Mouse (Mus musculus): ENCODE measurements at regions not wholly inside any gene's neighbourhood (a gene's known extent, or its start where the extent isn't known, plus 50 kb on each side); places are given as distances from the start of the nearest gene placed in this dataset.
A peak's percentile ranks its signal among the peaks of the same experiment; 100 is the strongest.

DNA sequence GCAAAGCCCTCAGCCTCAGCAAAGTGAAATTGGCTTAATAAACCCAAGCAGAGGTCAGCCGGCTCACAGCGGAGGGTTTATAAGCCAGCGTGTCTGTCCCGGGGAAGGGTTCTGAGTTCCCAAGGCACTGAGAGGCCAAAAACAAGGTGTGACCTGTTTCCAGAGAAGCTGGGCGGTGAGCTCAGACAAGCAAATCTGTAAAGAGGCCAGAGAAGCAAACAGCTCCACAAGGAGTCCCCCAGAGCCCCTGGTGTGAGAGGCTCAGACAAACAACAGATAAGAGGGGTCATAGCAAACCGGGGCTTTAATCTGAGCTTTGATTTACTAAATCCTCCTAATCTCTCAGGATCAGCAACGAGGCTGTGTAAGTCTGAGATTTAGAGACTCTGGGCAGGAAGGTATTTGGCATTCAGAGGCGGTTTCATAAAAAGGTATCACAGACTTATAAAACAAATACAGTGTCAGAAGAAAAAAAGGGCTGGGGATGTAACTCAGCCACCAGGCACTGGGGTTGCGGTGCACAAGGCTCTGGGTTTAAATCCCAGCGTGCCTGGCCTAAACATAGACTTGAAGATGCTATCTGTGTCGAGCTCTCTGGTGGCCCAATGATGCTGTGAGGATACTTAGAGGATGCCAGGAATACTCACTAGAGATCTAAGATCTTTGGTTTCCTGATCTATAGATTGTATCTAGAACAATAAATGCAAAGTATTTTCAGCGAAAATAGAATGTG, 67.8 kb upstream of the Glrp1 start:
- no peak for DNase-seq (ENCODE audit: extremely low read depth, insufficient read length, low spot score)

DNA sequence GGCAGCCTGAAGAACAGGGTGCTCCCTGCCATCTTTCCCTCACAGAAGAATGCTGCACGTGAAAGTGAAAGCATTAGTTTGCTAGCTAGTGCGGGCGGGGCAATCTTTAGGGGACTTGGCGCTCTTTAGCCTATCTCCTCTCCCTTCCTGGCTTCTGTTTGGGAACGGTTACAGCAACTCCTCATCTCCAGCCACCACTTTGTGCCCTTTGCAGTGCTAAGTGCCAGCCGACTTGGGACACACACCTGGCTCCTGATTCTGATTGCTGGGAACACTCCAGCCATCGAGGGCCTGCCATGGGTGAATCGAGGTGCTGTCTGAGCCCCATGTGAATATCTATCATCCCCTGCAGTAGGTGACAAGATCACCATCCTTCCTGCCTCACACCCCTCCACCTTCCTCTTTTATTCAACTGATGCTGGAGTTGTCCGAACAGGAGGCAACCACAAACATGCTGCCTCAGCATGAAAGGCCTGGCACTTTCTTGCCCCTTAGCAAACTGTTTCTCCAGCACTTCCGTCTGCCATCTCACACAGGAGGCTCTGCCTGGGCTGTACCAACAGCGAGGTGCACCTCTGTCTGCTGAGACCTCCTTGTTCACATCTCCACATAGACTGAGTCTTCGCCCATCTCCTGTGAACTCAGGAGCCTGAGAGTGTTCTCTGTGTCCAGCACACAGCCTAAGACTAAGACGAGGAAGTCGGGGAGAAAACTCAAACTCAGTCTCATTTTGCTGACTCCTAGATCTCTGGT, 66.2 kb upstream of the Glrp1 start:
- DNase-seq (ENCODE audit: extremely low read depth, insufficient read length, low spot score), result peak; percentile 23

DNA sequence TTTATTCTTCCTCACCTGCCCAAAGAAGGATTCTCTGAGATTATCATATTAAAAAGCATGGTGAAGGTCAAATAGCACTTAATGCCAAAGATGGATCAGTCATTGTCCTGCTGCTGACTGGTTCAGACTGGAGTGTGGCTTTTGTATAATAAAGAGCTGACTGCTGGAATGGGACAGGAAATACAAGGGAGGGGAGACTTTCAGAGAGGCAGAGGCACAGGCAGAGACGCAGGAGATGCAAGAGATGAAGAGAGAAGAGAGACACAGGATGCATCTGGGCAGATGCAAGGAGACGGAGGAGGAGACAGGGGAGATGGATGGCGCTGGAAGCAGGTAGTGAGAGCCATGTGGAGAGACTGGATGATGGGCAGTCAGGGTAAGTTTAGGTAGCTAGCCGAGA, 65.4 kb upstream of the Glrp1 start:
- no peak for DNase-seq (ENCODE audit: extremely low read depth, insufficient read length, low spot score)

DNA sequence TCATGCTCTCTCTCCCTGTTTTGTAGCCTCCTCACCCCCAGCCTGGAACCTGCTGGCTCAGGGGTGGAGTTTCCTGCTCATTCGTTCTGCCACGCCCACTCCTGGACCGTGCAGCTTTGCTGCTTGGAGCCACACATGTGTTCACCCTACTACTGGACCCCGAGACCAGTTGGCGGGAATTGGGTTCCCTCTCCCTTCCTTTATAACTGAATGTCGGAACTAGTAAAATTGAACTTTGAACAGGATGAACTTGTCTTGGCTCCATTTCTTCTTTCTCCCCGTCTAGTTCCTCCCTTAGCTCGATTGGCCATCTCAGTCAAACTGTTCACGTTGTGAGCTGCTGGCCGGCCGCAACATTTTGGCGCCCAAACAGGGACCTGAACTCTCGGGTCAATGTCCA, 62.3 kb upstream of the Glrp1 start:
- DNase-seq (ENCODE audit: extremely low read depth, insufficient read length, low spot score), result no peak

DNA sequence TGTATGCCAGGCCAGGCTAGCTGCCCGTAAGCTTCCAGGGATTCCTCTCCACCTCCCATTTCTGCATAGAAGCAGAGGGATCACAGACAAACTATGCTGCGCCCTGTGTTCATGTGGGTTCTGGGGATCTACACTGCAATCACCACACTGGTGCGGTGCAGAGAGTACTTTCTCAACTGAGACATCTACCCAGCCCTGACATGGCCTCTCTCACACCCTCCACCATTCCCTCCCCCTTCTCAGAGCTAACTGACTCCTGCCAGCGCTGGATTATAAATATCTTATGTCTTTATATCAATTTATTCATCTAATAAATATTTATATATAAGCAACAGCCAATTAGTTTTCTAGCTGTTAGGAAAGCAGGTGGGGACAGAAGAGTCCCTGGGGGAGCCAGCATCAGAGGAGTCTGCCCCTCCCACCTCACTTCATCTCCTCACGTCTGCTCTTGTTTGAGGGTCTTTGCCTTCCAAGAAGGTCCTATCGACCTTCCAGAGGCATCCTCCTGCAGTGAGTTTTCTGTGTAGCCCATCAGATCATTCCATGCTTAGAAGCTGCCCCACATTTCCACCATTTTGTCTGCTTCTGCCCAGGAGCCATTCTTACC, 58.7 kb upstream of the Glrp1 start:
- DNase-seq (ENCODE audit: extremely low read depth, insufficient read length, low spot score), result no peak

DNA sequence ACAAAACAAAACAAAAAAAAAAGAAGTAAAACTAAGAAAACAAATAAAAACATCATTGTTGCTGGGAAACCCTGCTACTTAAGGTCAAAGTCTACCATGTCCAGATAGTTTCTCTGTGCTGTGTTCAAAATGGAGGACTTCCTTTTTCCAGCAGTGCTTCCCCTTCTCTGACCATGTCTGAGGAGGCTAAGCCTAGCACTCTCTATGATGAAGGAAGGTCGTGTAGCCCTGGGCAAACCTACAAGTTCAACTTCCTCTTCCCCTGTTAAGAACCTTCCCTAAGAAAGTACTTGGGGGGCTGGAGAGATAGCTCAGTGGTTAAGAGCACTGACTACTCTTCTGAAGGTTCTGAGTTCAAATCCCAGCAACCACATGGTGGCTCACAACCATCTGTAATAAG, 57.3 kb upstream of the Glrp1 start:
- no peak for DNase-seq (ENCODE audit: extremely low read depth, insufficient read length, low spot score)

DNA sequence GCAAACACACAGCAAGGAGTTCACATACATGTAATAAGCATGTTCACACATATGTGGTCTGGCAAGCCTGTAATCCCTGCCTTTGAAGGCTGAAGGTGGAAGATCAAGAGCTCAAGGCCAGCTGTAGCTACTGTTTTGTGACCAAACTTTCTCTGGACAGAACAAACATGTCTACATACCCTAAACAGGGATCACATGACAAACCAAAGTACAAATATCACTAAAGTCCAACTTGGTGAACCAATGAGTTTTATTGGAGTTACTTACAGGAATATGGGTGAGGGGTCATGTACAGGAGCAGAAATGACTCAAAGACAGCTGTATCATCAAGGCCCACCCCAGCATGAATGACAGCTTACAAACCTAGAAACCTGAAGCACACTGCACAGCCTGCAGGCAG, 56.6 kb upstream of the Glrp1 start:
- no peak for DNase-seq (ENCODE audit: extremely low read depth, insufficient read length, low spot score)

DNA sequence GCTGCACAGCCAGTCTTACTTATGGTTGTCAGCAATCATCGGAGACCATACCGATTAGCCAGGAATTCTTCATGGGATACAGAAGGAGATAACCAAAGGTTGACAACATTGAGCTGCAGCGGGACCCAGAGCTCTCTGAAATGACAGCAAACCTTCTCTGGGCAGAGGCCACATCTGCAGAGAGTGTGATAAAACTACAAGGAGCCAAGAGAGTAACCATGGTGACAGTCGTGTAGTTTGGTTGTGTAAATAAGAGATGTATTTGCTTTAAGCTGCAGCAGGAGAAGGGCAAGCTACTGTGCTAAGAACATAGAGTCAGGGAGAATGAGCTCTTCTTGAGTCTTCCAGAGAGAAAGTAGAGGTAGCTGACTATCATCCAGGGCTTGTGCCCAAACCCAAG, 55.0 kb upstream of the Glrp1 start:
- DNase-seq (ENCODE audit: extremely low read depth, insufficient read length, low spot score), result no peak

DNA sequence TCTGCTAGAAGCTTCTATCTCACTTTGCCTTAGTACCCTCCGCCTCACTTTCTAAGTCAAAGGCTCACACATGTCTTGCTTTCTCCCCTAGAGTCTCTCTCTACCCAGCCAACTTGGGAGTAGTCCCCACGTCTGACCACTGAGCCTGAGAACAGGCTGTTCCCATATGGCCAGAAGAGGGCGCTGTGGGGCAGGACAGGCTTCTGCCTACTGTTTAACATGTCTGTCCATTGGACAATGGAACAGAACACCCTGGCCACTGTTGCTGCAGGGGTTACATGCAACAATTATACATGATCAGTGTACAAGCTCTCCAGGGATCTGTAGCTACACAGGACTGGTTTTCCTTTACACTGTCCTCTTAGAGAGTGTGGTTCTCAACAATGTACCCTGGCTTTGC, 52.5 kb upstream of the Glrp1 start:
- peak; percentile 48 for DNase-seq (ENCODE audit: extremely low read depth, insufficient read length, low spot score)

DNA sequence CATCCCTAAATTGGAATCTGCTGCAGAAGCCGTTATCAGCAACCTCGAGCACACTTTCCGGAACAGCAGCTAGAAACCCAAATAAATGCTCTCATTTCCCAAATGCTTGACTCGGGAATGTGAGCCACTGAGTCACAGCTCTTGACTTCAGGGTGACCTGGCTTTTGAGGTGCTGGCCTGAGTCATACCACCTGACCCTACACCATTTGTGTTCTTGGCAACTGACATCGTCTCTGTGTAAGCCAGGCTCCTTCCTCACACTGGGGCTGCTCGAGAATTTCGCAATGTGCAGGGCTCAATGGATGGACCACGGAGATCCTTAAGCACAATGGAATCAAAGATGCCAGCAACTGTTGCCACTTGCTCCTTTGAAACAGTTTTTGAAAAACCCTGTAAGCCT, 50.9 kb upstream of the Glrp1 start:
- DNase-seq (ENCODE audit: extremely low read depth, insufficient read length, low spot score), result peak; percentile 64
